Mouse (Mus musculus): ENCODE measurements at regions not wholly inside any gene's neighbourhood (a gene's known extent, or its start where the extent isn't known, plus 50 kb on each side); places are given as distances from the start of the nearest gene placed in this dataset.

DNA sequence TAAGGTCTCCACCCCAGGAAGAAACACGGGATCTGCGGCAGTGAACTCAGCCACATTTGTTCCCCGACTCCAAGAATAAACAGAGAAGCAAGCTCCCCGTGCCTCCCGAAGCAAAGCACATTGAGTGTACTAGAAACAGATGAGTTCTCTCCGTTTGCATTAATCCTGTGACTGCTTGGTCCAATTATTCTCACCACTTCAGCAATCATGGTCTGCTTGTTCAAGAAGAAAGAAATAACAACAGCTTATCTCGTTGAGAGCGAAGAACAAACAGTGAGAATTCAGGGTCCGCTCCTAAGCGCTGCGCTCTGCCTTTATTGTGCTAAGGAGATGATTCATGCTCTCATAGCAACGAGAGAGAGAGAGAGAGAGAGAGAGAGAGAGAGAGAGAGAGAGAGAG lies 393.6 kb upstream of the Dynlrb2 start:
- TF ChIP-seq GATA1 (IDR thresholded peaks at IDR 0.05; ENCODE audit: borderline replicate concordance, low read length) (no peak), FLI1 (IDR thresholded peaks at IDR 0.05; ENCODE audit: low read length) (no peak)
